Mouse (Mus musculus) inflammation-experienced regulatory T-cells (primary cell): ENCODE data around the gene Bbs12. TPM values are rescaled to one million over a fixed set of nuclear protein-coding genes. Genes with fewer than 3 reads are reported as not detected.

Experiments
- polyA plus RNA-seq, 2 experiments: library from polyadenylated mRNA; unstranded; fragments of 100-300 nt; shearing (Covaris generic); gene quantifications; one replicate each; pipeline ENCODE4 v1.2.1; 2017

The Bbs12 gene
- polyA plus RNA-seq, result 1 to 10 TPM; 2.3 to 5.5 TPM

DNA sequence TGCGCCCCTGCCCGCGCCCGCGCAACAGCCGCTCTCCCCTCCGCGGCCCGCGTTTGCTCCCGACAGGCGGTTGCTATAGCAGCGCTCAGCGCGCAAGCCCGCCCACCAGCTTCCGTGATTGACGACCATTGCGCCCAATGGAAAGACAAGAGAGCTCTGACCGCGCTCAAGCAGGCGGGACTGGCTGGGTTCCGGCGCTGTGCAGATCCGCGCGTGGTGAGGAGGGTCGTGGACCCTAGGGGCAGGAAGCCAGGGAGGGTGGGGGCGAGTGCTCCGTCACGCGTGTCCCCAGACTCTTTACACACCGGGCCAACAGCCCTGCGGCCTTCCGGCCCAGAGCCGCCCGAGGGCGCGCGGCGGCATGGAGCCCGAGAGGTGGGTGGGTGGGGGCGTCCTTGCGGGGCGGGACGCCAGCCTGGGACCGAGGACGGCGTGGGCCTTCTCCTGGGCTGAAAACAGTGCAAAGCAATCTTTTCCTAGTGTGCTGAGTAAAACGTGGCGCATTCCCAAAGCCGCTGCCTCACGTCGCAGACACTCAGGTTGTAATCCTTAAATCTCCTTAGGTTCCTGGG lies at the start of gene Bbs12, which contains the start of gene Cetn4:
Gene Bbs12, plus strand, starts transcription at position 185 of the 572 bp plus-strand sequence.
Gene Cetn4, minus strand, starts transcription at position 339 of the 572 bp plus-strand sequence.

DNA sequence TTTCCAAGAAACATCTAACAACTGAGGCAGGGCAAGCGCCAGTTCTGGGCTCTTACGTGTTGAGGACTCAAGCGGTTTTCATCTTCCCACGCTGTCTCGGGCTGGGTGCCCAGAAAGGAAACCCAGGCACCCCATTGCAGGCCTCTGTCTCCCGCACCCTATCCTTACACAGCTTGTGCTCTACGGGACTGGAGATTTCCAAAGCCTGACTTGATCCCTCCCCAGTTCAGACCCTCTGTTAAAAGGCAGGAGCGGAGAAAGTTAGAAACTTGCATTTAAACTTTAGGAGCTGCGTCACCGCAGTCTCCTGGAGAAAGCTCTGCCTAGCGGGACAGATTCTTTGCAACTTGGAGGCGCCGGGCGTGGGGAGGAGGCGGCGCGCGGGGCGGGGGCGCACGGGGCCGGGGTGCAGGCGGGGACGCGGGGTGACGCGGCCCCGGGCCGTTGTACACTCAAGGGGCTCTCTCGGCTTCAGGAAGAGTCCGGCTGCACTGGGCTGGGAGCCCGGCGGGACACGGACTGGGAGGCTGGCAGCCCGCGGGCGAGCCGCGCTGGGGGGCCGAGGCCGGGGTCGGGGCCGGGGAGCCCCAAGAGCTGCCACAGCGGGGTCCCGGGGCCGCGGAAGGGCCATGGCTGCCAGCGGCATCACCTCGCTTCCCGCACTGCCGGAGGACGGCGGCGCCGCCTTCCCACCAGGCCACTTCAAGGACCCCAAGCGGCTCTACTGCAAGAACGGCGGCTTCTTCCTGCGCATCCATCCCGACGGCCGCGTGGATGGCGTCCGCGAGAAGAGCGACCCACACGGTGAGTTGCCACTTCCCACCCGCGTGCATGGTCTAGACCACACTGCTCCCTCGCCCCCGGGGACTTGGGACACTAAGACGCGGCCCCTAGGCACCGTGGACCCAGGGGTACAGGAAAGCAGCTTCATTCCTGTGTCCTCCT lies 36.1 kb downstream of the Bbs12 start, which contains the start of gene Fgf2:
Gene Fgf2, plus strand, starts transcription at position 126 of the 945 bp plus-strand sequence.

Other genes starting within 250 kb of the Bbs12 start
- under 1 TPM in 1 of 2 experiments, not detected in 1; 0.19 TPM for gene Adad1, start 249.0 kb upstream of the Bbs12 start, polyA plus RNA-seq
- gene Il2, start 186.6 kb upstream of the Bbs12 start, polyA plus RNA-seq, result 1 to 10 TPM in 1 of 2 experiments, under 1 TPM in 1; 0.58 to 1.2 TPM
- 1 to 10 TPM in 1 of 2 experiments, under 1 TPM in 1; 0.33 to 1.2 TPM for gene Il21, start 79.9 kb upstream of the Bbs12 start, polyA plus RNA-seq
- 1 to 10 TPM; 1.7 to 2.3 TPM for gene Cetn4, start 154 bp downstream of the Bbs12 start, polyA plus RNA-seq
- gene Fgf2, start 35.8 kb downstream of the Bbs12 start, polyA plus RNA-seq, result 1 to 10 TPM; 4.0 to 8.1 TPM
- gene Spata5, start 107.3 kb downstream of the Bbs12 start, polyA plus RNA-seq, result 10 to 100 TPM; 36.2 to 42.6 TPM
- 10 to 100 TPM; 22.8 to 38.7 TPM for gene Nudt6, start 107.7 kb downstream of the Bbs12 start, polyA plus RNA-seq